Mouse (Mus musculus): ENCODE measurements at regions not wholly inside any gene's neighbourhood (a gene's known extent, or its start where the extent isn't known, plus 50 kb on each side); places are given as distances from the start of the nearest gene placed in this dataset.

GRCm38 (mm10) chr16:73462516-73462915, 949.1 kb downstream of the Robo2 start:
- intact Hi-C loops (cut with DNase I), result no loop called here
- DNase-seq (ENCODE audit: low spot score in 2 of 2), result no peak

GRCm38 (mm10) chr16:73450634-73451245, 960.9 kb downstream of the Robo2 start:
- intact Hi-C loops (cut with DNase I), result no loop called here
- no peak for DNase-seq (ENCODE audit: low spot score in 2 of 2)

- DNase-seq (ENCODE audit: low spot score in 2 of 2), result no peak
- intact Hi-C loops (cut with DNase I), result no loop called here
These were observed 961.8 kb downstream of the Robo2 start for GRCm38 (mm10) chr16:73449836-73450235.

GRCm38 (mm10) chr16:73435726-73436125, 975.9 kb downstream of the Robo2 start:
- DNase-seq (ENCODE audit: low spot score in 2 of 2), result no peak
- intact Hi-C loops (cut with DNase I), result no loop called here

- DNase-seq (ENCODE audit: low spot score in 2 of 2), result no peak
- intact Hi-C loops (cut with DNase I), result no loop called here
These were observed 986.8 kb downstream of the Robo2 start for GRCm38 (mm10) chr16:73424851-73425250.

- intact Hi-C loops (cut with DNase I), result no loop called here
These were observed 987.3 kb downstream of the Robo2 start for GRCm38 (mm10) chr16:73424311-73424710.

GRCm38 (mm10) chr16:73404509-73404908, 1007.1 kb downstream of the Robo2 start:
- peak; percentile 2 to 24 for DNase-seq (ENCODE audit: low spot score in 2 of 2)
- intact Hi-C loops (cut with DNase I), result no loop called here

More at GRCm38 (mm10) chr16:73424311-73424710, 987.3 kb downstream of the Robo2 start:
- peak in 1 of 2 experiments; percentile 3 for DNase-seq (ENCODE audit: low spot score in 2 of 2)

- intact Hi-C loops (cut with DNase I), result no loop called here
- DNase-seq (ENCODE audit: low spot score in 2 of 2), result no peak
These were observed 1007.5 kb downstream of the Robo2 start for GRCm38 (mm10) chr16:73404099-73404498.

- intact Hi-C loops (cut with DNase I), result no loop called here
- DNase-seq (ENCODE audit: low spot score in 2 of 2), result no peak
These were observed 1032.6 kb downstream of the Robo2 start for GRCm38 (mm10) chr16:73379056-73379455.

- no peak for DNase-seq (ENCODE audit: low spot score in 2 of 2)
These were observed 1036.9 kb downstream of the Robo2 start for GRCm38 (mm10) chr16:73374608-73375165.

GRCm38 (mm10) chr16:73368607-73369233, 1042.9 kb downstream of the Robo2 start:
- DNase-seq (ENCODE audit: low spot score in 2 of 2), result no peak
- intact Hi-C loops (cut with DNase I), result no loop called here

More at GRCm38 (mm10) chr16:73374608-73375165, 1036.9 kb downstream of the Robo2 start:
- intact Hi-C loops (cut with DNase I), result no loop called here

GRCm38 (mm10) chr16:73367926-73368325, 1043.7 kb downstream of the Robo2 start:
- no peak for DNase-seq (ENCODE audit: low spot score in 2 of 2)
- intact Hi-C loops (cut with DNase I), result no loop called here

GRCm38 (mm10) chr16:73367226-73367840, 1044.3 kb downstream of the Robo2 start:
- peak; percentile 20 to 64 for DNase-seq (ENCODE audit: low spot score in 2 of 2)
- intact Hi-C loops (cut with DNase I), result no loop called here

- no peak for DNase-seq (ENCODE audit: low spot score in 2 of 2)
- intact Hi-C loops (cut with DNase I), result no loop called here
These were observed 1042.6 kb downstream of the Robo1 start for GRCm38 (mm10) chr16:73350698-73351097.

- intact Hi-C loops (cut with DNase I), result no loop called here
These were observed 1035.8 kb downstream of the Robo1 start for GRCm38 (mm10) chr16:73343941-73344340.

GRCm38 (mm10) chr16:73343531-73343930, 1035.4 kb downstream of the Robo1 start:
- intact Hi-C loops (cut with DNase I), result no loop called here

More at GRCm38 (mm10) chr16:73343941-73344340, 1035.8 kb downstream of the Robo1 start:
- DNase-seq (ENCODE audit: low spot score in 2 of 2), result no peak

GRCm38 (mm10) chr16:73317644-73318043, 1009.5 kb downstream of the Robo1 start:
- intact Hi-C loops (cut with DNase I), result no loop called here
- DNase-seq (ENCODE audit: low spot score in 2 of 2), result peak in 1 of 2 experiments; percentile 47

More at GRCm38 (mm10) chr16:73343531-73343930, 1035.4 kb downstream of the Robo1 start:
- DNase-seq (ENCODE audit: low spot score in 2 of 2), result no peak

GRCm38 (mm10) chr16:73310096-73310495, 1002.0 kb downstream of the Robo1 start:
- intact Hi-C loops (cut with DNase I), result no loop called here

GRCm38 (mm10) chr16:73279951-73280350, 971.8 kb downstream of the Robo1 start:
- no peak for DNase-seq (ENCODE audit: low spot score in 2 of 2)
- intact Hi-C loops (cut with DNase I), result no loop called here

More at GRCm38 (mm10) chr16:73310096-73310495, 1002.0 kb downstream of the Robo1 start:
- no peak for DNase-seq (ENCODE audit: low spot score in 2 of 2)

- no peak for DNase-seq (ENCODE audit: low spot score in 2 of 2)
- intact Hi-C loops (cut with DNase I), result no loop called here
These were observed 951.6 kb downstream of the Robo1 start for GRCm38 (mm10) chr16:73259691-73260090.

Measured in left cerebral cortex, postnatal 25 days (tissue).